Mouse (Mus musculus): ENCODE results near the gene Ubxn7.
"Not testable (repeated sequence)": the region's sequence is repeated elsewhere in the genome, so short reads cannot be mapped to it uniquely, and the experiment has no call there.

Ubxn7 gene

DNA sequence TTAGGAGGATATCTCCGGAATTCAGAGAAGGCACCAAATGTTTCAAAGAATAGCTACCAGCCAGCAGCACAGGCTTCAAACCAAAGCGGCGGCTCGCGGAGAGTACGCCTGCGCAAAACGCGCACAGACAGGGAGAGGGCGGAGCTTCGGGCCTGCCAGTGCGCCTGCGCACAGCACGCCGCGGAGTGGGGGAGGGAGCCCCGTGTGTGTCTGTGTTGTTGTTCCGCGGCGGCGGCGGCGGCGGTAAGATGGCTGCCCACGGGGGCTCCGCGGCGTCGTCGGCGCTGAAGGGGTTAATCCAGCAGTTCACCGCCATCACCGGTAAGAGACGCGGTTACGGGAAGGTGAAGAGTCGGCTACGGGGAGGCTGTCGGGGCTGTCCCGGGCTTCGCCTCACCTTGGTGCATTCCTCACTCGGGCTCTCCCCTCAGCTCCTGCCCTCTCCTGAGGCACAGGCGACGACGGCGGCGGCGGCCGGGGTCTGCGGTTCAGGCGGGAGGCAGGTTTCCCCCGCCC lies at the start of gene Ubxn7:
Gene Ubxn7, plus strand, starts transcription at position 218 of the 516 bp plus-strand sequence.
- DNase-seq (ENCODE audit: low spot score in 2 of 2): peak; percentile 99 to 100

- no peak for DNase-seq (ENCODE audit: low spot score in 2 of 2)
These were observed 49.4 kb upstream of the Ubxn7 start for GRCm38 (mm10) chr16:32282608-32283007.

DNA sequence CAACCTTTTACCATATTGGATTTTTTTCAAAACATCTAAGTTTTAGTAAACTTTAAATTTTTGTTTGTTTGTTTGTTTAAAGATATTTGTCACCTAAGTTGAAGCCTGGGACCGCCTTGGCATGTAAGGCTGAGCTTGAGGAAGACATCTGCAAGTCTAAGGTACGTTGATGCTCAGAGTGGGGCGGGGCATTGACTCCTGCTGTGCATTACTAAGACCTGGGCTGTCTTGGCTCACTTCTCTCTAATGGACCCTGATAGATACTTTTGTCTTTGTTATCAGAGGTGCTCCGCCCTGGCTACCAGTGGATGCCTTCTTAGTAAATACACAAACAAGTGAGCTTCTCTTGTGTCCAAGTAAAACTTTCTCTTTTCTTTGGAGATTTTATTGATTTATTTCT lies 40.2 kb upstream of the Ubxn7 start:
- no peak for DNase-seq (ENCODE audit: low spot score in 2 of 2)

GRCm38 (mm10) chr16:32299617-32300016 lies 32.4 kb upstream of the Ubxn7 start:
- not testable (repeated sequence) for DNase-seq (ENCODE audit: low spot score in 2 of 2)

DNA sequence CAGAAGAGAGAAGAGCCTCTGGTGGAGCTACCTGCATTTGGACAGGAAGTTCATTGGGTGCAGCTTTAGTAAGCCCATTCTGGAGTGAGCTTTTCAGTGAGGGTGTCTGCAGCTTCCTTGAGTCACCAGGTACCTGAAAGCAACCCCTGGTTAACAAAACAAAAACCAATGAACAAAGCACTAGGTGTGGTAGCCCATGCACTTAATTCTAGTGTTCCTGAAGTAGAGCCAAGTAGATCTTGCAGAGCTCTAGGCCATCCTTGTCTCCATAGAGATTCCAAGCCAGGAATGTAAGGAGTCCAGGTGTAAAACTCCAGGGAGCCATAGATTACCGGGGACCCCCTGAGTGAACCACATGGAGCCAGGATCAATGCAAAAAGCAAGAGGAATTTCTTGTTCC lies 29.0 kb upstream of the Ubxn7 start:
- DNase-seq (ENCODE audit: low spot score in 2 of 2): no peak

GRCm38 (mm10) chr16:32303886-32304285 lies 28.2 kb upstream of the Ubxn7 start:
- no peak for DNase-seq (ENCODE audit: low spot score in 2 of 2)

GRCm38 (mm10) chr16:32311970-32312369 lies 20.1 kb upstream of the Ubxn7 start:
- no peak for DNase-seq (ENCODE audit: low spot score in 2 of 2)

GRCm38 (mm10) chr16:32312386-32312785 lies 19.7 kb upstream of the Ubxn7 start:
- no peak for DNase-seq (ENCODE audit: low spot score in 2 of 2)

GRCm38 (mm10) chr16:32312859-32313258 lies 19.2 kb upstream of the Ubxn7 start:
- DNase-seq (ENCODE audit: low spot score in 2 of 2): no peak

DNA sequence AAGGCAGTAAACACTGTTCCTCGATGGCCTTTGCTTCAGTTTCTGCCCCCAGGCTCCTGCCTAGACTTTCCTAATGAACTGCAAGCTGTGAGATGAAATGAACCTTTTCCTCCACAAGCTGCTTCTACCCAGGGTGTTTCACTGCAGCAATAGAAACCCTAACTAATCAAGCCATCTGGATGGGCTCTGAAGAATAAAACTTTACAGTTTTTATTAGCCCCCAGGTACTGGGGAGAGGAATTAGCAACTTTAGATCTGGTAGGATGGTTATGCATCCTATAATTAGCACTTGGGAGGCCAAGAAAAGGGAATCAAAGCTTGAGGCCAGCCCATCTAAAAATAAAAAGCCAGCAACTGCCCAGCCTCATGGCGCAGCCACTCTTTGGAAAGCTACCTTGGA lies 15.5 kb upstream of the Ubxn7 start:
- DNase-seq (ENCODE audit: low spot score in 2 of 2): no peak

- no peak for DNase-seq (ENCODE audit: low spot score in 2 of 2)
These were observed 8.1 kb upstream of the Ubxn7 start for GRCm38 (mm10) chr16:32323953-32324352.

DNA sequence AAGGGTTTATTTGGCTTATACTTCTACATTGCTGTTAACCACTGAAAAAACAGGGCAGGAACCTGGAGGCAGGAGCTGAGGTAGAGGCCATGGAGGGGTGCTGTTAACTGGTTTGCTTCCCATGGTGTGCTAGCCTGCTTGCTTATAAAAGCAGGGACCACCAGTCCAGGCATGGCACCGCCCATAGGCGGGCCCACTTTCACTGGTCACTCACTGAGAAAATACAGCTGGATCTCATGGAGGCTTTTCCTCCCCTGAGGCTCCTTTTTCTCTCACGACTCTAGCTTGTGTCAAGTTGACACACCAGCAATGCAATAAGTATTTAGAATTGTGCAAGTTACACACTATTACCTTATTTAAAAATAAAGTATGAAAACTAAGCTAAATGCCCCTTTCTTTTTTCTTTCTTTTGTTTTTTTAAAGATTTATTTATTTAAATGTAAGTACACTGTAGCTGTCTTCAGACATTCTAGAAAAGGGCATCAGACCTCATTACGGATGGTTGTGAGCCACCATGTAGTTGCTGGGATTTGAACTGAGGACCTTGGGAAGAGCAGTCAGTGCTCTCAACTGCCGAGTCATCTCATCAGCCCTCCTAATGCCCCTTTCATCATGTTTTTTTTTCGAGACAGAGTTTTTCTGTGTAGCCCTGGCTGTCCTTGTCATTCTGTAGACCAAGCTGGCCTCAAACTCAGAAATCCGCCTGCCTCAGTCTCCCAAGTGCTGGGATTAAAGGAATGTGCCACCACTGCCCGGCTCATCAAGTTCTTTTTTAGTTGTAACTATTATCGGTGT lies 984 bp upstream of the Ubxn7 start:
- no peak for DNase-seq (ENCODE audit: low spot score in 2 of 2)

DNA sequence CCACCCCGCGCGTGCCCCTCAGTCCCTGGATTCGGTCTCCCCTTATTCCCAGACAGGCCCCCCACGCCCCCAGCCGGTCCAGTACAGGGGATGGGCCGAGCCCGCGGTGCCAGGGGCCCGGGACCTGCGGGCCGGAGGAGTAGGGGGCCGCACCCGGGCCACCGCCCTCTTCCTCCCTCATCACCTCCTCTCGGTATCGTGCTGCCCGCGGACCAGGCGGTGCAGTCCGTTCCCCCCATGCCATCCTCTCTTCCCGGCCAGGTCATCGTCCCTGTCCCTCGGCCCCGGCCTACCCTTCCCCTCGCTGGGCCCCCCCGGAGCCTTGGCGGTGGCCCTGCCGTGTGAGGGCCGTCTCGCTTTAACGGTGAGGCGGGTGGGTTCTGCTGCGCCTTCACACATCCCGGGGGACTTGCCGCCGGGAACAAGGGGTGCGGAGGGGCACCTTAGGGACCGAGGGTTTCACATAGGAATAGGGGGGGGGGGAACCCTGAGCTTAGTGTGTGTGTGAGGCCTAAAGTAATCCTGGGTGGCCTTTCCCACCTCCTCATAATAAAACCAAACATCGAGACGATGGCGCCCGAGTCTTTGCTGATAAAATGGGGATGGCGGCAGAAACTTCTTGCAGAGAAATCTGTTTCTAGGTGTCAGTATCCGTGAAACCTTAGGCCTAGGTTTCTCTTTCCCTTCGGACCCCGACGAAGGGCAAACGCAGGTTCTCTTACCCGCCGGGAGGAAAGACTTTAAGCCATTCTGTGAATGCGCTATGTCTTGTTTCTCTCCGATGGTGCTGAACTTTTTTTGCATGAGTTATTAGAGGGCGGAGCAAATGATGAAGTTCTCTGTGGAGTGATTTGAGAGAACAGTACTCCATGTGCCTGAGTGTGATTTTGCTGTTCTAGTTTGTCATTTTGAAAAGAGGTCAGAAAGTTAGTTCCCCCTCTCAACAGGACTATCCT lies 777 bp downstream of the Ubxn7 start:
- DNase-seq (ENCODE audit: low spot score in 2 of 2): peak; percentile 48 to 80

GRCm38 (mm10) chr16:32335146-32335545 lies 3.1 kb downstream of the Ubxn7 start:
- DNase-seq (ENCODE audit: low spot score in 2 of 2): no peak

GRCm38 (mm10) chr16:32336026-32336780 lies 4.1 kb downstream of the Ubxn7 start:
- no peak for DNase-seq (ENCODE audit: low spot score in 2 of 2)

GRCm38 (mm10) chr16:32337001-32337400 lies 4.9 kb downstream of the Ubxn7 start:
- no peak for DNase-seq (ENCODE audit: low spot score in 2 of 2)

GRCm38 (mm10) chr16:32340451-32340850 lies 8.4 kb downstream of the Ubxn7 start:
- DNase-seq (ENCODE audit: low spot score in 2 of 2): no peak

GRCm38 (mm10) chr16:32345521-32345920 lies 13.5 kb downstream of the Ubxn7 start:
- no peak for DNase-seq (ENCODE audit: low spot score in 2 of 2)

DNA sequence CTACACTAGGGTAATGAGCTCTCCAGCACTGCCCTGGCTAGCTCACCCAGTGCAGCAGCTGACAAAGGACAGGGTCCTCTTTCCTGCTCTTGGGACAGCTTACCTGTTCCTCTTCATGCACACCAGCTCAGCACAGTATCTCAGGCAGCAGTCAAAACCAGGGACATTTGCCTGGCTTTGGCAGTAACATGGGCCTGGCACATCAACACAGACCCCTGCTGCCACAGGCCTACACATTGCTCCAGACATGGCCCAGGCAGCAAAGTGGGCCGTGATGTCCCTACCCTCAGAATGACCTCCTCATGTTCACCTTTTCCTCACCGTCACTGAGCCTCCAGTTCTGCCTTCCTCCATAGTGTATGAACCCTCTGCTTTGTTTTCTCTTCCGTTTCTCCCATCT lies 18.7 kb downstream of the Ubxn7 start:
- no peak for DNase-seq (ENCODE audit: low spot score in 2 of 2)

DNA sequence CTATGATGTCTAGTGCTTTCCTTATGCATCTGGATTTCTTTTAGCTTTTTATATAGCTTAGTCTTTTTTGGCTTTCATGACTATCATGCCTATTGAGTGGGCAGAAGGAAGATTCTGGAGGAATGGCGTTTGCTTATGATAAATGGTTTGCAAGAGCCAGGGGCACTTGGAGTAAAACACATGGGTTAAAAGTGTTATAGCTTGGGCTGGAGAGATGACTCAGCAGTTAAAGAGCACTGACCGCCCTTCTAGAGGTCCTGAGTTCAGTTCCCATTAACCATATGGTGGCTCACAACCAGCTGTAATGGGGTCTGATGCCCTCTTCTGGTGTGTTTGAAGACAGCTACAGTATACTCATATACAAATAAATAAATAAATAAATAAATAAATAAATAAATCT lies 31.5 kb downstream of the Ubxn7 start:
- no peak for DNase-seq (ENCODE audit: low spot score in 2 of 2)

DNA sequence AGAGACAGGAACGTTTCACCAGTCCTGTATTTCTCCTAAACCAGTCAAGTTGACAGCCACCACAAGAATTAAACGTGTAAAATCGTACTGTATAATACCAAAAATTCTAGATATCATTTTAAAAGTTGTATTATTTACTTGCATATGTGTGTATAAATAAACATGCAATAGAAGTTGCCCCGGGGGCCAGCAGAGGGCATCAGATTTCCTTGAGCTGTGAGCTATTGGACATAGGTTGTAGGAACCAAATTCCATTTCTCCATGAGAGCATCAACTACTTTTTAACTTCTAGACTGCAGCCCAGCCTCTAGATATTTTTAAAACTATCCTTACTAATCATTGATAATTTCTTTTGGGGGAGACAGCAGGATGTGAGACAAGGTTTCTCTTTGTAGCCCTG lies 39.3 kb downstream of the Ubxn7 start:
- peak; percentile 32 to 64 for DNase-seq (ENCODE audit: low spot score in 2 of 2)

GRCm38 (mm10) chr16:32379575-32379974 lies 47.5 kb downstream of the Ubxn7 start:
- DNase-seq (ENCODE audit: low spot score in 2 of 2): no peak

All from spleen, postnatal 4 days (tissue).